Mouse (Mus musculus): ENCODE measurements around the gene Gpatch8. TPM values are rescaled to one million over a fixed set of nuclear protein-coding genes. Genes with fewer than 3 reads are reported as not detected.
A peak's percentile ranks its signal among the peaks of the same experiment; 100 is the strongest.

Gpatch8 gene
- polyA plus RNA-seq, 1 experiment: 9.0 TPM

GRCm38 (mm10) chr11:102586445-102587130 is 30.4 kb upstream of the Gpatch8 start:
- H3K79me2 ChIP-seq (ENCODE audit: control insufficient read depth, insufficient read depth): no peaks in the 10 kb centered on the region
- H3K4me3 ChIP-seq: no peak overlapping the region
- no peak overlapping the region for H3ac ChIP-seq (ENCODE audit: control insufficient read depth, insufficient read length)
- no peaks in the 10 kb centered on the region for H3K36me3 ChIP-seq (ENCODE audit: control insufficient read depth, insufficient read depth)
- no peak overlapping the region for H3K4me2 ChIP-seq (ENCODE audit: low read depth)
- no peaks in the 10 kb centered on the region for H3K27me3 ChIP-seq (ENCODE audit: control insufficient read depth, insufficient read depth, insufficient read length)
- TF ChIP-seq POLR2A (IDR thresholded peaks at IDR 0.05; ENCODE audit: insufficient read length, low read depth) (no peak), USF1 (IDR thresholded peaks at IDR 0.05; ENCODE audit: low read depth) (no peak), TCF3 (IDR thresholded peaks at IDR 0.05; ENCODE audit: insufficient read length, low read depth) (no peak), SRF (IDR thresholded peaks at IDR 0.05; ENCODE audit: control insufficient read depth, insufficient read length, low read depth) (no peak), E2F4 (IDR thresholded peaks at IDR 0.05; ENCODE audit: insufficient read depth) (no peak), MYOG (IDR thresholded peaks at IDR 0.05; ENCODE audit: control insufficient read depth in 1 of 3, insufficient read depth in 1 of 3, insufficient read length in 2 of 3, low read depth in 2 of 3) (no peak), REST (IDR thresholded peaks at IDR 0.05; ENCODE audit: insufficient read depth, insufficient read length) (no peak), POLR2AphosphoS2 (IDR thresholded peaks at IDR 0.05; ENCODE audit: insufficient read length, low read depth) (no peak), CEBPB (IDR thresholded peaks at IDR 0.05; ENCODE audit: insufficient read depth, poor library complexity, severe bottlenecking) (no peak), TCF12 (IDR thresholded peaks at IDR 0.05; ENCODE audit: insufficient read depth, poor library complexity, severe bottlenecking) (no peak)

- no peaks in the 10 kb centered on the region for H3K27me3 ChIP-seq (ENCODE audit: control insufficient read depth, insufficient read depth, insufficient read length)
- H3ac ChIP-seq (ENCODE audit: control insufficient read depth, insufficient read length): no peak overlapping the region
- peak overlapping the region; percentile 34 for H3K4me2 ChIP-seq (ENCODE audit: low read depth)
- TF ChIP-seq USF1 (IDR thresholded peaks at IDR 0.05; ENCODE audit: low read depth): no peak
- H3K36me3 ChIP-seq (ENCODE audit: control insufficient read depth, insufficient read depth): no peaks in the 10 kb centered on the region
- no peaks in the 10 kb centered on the region for H3K79me2 ChIP-seq (ENCODE audit: control insufficient read depth, insufficient read depth)
- no peak overlapping the region for H3K4me3 ChIP-seq
Measured at GRCm38 (mm10) chr11:102582736-102583135, 26.5 kb upstream of the Gpatch8 start.

- Histone ChIP-seq H3K79me2 (ENCODE audit: control insufficient read depth, insufficient read depth) (no peaks in the 10 kb centered on the region), H3K4me3 (no peak overlapping the region), H3K27me3 (ENCODE audit: control insufficient read depth, insufficient read depth, insufficient read length) (no peaks in the 10 kb centered on the region), H3K36me3 (ENCODE audit: control insufficient read depth, insufficient read depth) (no peaks in the 10 kb centered on the region), H3ac (ENCODE audit: control insufficient read depth, insufficient read length) (no peak overlapping the region), H3K4me2 (ENCODE audit: low read depth) (peak overlapping the region; percentile 34)
- no peak for TF ChIP-seq SRF (IDR thresholded peaks at IDR 0.05; ENCODE audit: control insufficient read depth, insufficient read length, low read depth)
- TF ChIP-seq MYOD1 (IDR thresholded peaks at IDR 0.05; ENCODE audit: control insufficient read depth in 1 of 3, insufficient read length in 2 of 3, low read depth in 2 of 3): peak in 1 of 3 experiments; percentile 27
- TF ChIP-seq USF1 (IDR thresholded peaks at IDR 0.05; ENCODE audit: low read depth): no peak
- TF ChIP-seq TCF3 (IDR thresholded peaks at IDR 0.05; ENCODE audit: insufficient read length, low read depth): no peak
- peak in 1 of 3 experiments; percentile 23 for TF ChIP-seq MYOG (IDR thresholded peaks at IDR 0.05; ENCODE audit: control insufficient read depth in 1 of 3, insufficient read depth in 1 of 3, insufficient read length in 2 of 3, low read depth in 2 of 3)
- TF ChIP-seq MAX (IDR thresholded peaks at IDR 0.05; ENCODE audit: low read depth): no peak
- TF ChIP-seq TCF12 (IDR thresholded peaks at IDR 0.05; ENCODE audit: insufficient read depth, poor library complexity, severe bottlenecking): no peak
- TF ChIP-seq POLR2AphosphoS2 (IDR thresholded peaks at IDR 0.05; ENCODE audit: insufficient read length, low read depth): no peak
- no peak for TF ChIP-seq CEBPB (IDR thresholded peaks at IDR 0.05; ENCODE audit: insufficient read depth, poor library complexity, severe bottlenecking)
- TF ChIP-seq POLR2A (IDR thresholded peaks at IDR 0.05; ENCODE audit: insufficient read length, low read depth): no peak
- no peak for TF ChIP-seq REST (IDR thresholded peaks at IDR 0.05; ENCODE audit: insufficient read depth, insufficient read length)
- TF ChIP-seq E2F4 (IDR thresholded peaks at IDR 0.05; ENCODE audit: insufficient read depth): no peak
Measured at GRCm38 (mm10) chr11:102582016-102582610, 25.9 kb upstream of the Gpatch8 start.

GRCm38 (mm10) chr11:102581281-102582015 is 25.3 kb upstream of the Gpatch8 start:
- H3K4me3 ChIP-seq: no peak overlapping the region
- H3K4me2 ChIP-seq (ENCODE audit: low read depth): no peak overlapping the region
- TF ChIP-seq POLR2AphosphoS2 (IDR thresholded peaks at IDR 0.05; ENCODE audit: insufficient read length, low read depth): no peak
- no peak for TF ChIP-seq TCF3 (IDR thresholded peaks at IDR 0.05; ENCODE audit: insufficient read length, low read depth)
- TF ChIP-seq MYOG (IDR thresholded peaks at IDR 0.05; ENCODE audit: control insufficient read depth in 1 of 3, insufficient read depth in 1 of 3, insufficient read length in 2 of 3, low read depth in 2 of 3): no peak
- no peak for TF ChIP-seq E2F4 (IDR thresholded peaks at IDR 0.05; ENCODE audit: insufficient read depth)
- no peak for TF ChIP-seq REST (IDR thresholded peaks at IDR 0.05; ENCODE audit: insufficient read depth, insufficient read length)
- no peak for TF ChIP-seq TCF12 (IDR thresholded peaks at IDR 0.05; ENCODE audit: insufficient read depth, poor library complexity, severe bottlenecking)
- no peak for TF ChIP-seq MAX (IDR thresholded peaks at IDR 0.05; ENCODE audit: low read depth)
- no peak for TF ChIP-seq USF1 (IDR thresholded peaks at IDR 0.05; ENCODE audit: low read depth)
- no peak for TF ChIP-seq CEBPB (IDR thresholded peaks at IDR 0.05; ENCODE audit: insufficient read depth, poor library complexity, severe bottlenecking)
- TF ChIP-seq POLR2A (IDR thresholded peaks at IDR 0.05; ENCODE audit: insufficient read length, low read depth): no peak
- no peak for TF ChIP-seq SRF (IDR thresholded peaks at IDR 0.05; ENCODE audit: control insufficient read depth, insufficient read length, low read depth)
- no peak for TF ChIP-seq MYOD1 (IDR thresholded peaks at IDR 0.05; ENCODE audit: control insufficient read depth in 1 of 3, insufficient read length in 2 of 3, low read depth in 2 of 3)
- no peaks in the 10 kb centered on the region for H3K27me3 ChIP-seq (ENCODE audit: control insufficient read depth, insufficient read depth, insufficient read length)
- no peak overlapping the region for H3ac ChIP-seq (ENCODE audit: control insufficient read depth, insufficient read length)
- no peaks in the 10 kb centered on the region for H3K36me3 ChIP-seq (ENCODE audit: control insufficient read depth, insufficient read depth)
- no peaks in the 10 kb centered on the region for H3K79me2 ChIP-seq (ENCODE audit: control insufficient read depth, insufficient read depth)

Data from myocyte (in vitro differentiated cells).